Mouse (Mus musculus) midbrain, embryonic 12.5 days (tissue): ENCODE results near the gene Fzd5. TPM values are rescaled to one million over a fixed set of nuclear protein-coding genes. Genes with fewer than 3 reads are reported as not detected.

Experiments used
- ATAC-seq: fragments of 200-750 bp; cut with Nextera tagmentation; 2 replicates; pipeline ENCODE4 v1.8.0; 2017; ENCODE audit warnings: low read depth, moderate TSS enrichment, moderate library complexity; ENCODE audit not compliant: low FRiP score
- H3K27ac ChIP-seq: fragments of 300-500 bp; sonication (generic); replicated peaks from 2 replicates; pipeline ENCODE4 v1.5.1; 2016; ENCODE audit warnings: mild to moderate bottlenecking
- H3K27me3 ChIP-seq: fragments of 300-500 bp; sonication (generic); 2 replicates; pipeline ENCODE4 v1.6.1; 2016; ENCODE audit warnings: mild to moderate bottlenecking
- H3K36me3 ChIP-seq: fragments of 300-500 bp; sonication (generic); 2 replicates; pipeline ENCODE4 v1.6.1; 2016
- H3K4me1 ChIP-seq: fragments of 300-500 bp; sonication (generic); 2 replicates; pipeline ENCODE4 v1.6.1; 2016
- H3K4me2 ChIP-seq: fragments of 300-500 bp; sonication (generic); replicated peaks from 2 replicates; pipeline ENCODE4 v1.6.1; 2016; ENCODE audit warnings: mild to moderate bottlenecking, moderate library complexity
- H3K4me3 ChIP-seq: fragments of 300-500 bp; sonication (generic); 2 replicates; pipeline ENCODE4 v1.5.1; 2016; ENCODE audit warnings: mild to moderate bottlenecking
- H3K9ac ChIP-seq: fragments of 300-500 bp; sonication (generic); replicated peaks from 2 replicates; pipeline ENCODE4 v1.6.1; 2016; ENCODE audit warnings: mild to moderate bottlenecking, moderate library complexity
- H3K9me3 ChIP-seq: fragments of 300-500 bp; sonication (generic); 2 replicates; pipeline ENCODE4 v1.6.1; 2016; ENCODE audit warnings: mild to moderate bottlenecking
- WGBS: fragments of 180-500 bp; shearing (Covaris S2); methylation state at CpG from one replicate; pipeline ENCODE4 v1.1.7; 2016; 5-methylcytosine and 5-hydroxymethylcytosine counted together
- polyA plus RNA-seq: library from polyadenylated mRNA; unstranded; fragments of >200 nt; fragmentation: Nextera tagmentation; extraction: Ambion mirVana; gene quantifications from 2 replicates; pipeline ENCODE4 v1.2.1, GENCODE M21; 2016

Gene Fzd5
- polyA plus RNA-seq, 1 experiment from 2014 or later: 0.36 TPM

DNA sequence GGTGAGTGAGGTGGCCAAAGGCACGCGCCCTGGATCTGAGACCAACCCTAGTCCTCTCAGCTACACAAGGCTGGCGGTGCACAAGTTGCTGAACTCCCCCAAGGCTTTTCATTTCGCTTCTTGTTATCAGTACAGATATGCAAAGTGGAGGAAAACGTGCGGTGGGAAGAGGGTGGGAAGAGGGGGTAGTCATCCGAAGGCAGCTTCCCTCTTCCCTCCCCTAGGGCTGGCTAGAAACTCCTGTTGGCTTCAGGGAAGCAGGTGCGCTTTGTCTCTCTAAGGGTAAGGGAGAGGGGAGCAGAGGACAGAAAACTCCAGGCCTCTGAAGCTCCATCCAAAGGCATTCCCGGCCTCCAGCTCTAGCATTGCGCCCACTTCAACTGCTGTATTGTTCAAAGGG is 5.4 kb downstream of the Fzd5 start:
- no peak overlapping the region for H3K4me3 ChIP-seq
- H3K36me3 ChIP-seq: no peaks in the 10 kb centered on the region
- H3K9ac ChIP-seq: no peak overlapping the region
- WGBS: 40% methylated on average over 10 of the region's 10 CpGs
- H3K27me3 ChIP-seq: peaks cover 58% of the 10 kb centered on the region
- peaks cover 43% of the 10 kb centered on the region for H3K4me1 ChIP-seq
- H3K4me2 ChIP-seq: no peak overlapping the region
- H3K27ac ChIP-seq: no peak overlapping the region
- no peaks in the 10 kb centered on the region for H3K9me3 ChIP-seq
- ATAC-seq: no peak

DNA sequence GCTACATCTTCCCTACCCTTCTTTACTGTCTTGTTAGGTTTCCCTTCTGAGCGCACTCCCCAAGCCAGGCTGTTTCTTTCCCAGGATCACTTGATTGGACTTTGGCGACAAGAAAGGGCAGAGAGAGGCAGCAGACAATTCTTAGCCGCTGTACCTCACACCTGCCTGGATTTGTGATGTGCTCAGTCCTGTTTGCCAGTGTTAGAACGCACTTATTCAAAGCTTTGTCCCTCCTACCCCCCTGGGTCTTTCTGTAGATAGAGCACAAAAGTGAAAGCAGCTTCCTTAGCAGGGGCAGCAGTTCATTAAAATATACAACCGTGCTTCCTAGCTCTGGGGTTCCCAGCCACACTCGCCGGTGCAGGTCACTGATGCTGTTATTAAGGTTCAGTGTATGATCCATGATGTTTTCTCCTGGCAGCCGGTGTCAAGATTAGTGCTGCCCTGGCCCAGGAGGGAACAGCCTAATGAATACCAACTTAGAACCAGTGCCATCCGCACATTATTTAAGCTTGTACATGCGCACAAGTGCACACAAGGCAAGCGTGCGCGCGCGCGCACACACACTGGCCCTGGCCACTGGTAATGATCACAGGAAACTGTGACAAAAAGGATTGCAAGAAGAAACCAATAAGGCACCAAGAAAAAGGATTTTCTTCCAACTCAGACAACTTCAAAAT is 6.1 kb downstream of the Fzd5 start:
- ATAC-seq: no peak
- Histone ChIP-seq H3K36me3 (no peaks in the 10 kb centered on the region), H3K27ac (no peak overlapping the region), H3K4me2 (no peak overlapping the region), H3K9ac (no peak overlapping the region), H3K4me3 (no peak overlapping the region), H3K27me3 (peaks cover 51% of the 10 kb centered on the region), H3K4me1 (peaks cover 36% of the 10 kb centered on the region), H3K9me3 (no peaks in the 10 kb centered on the region)
- WGBS: 68% methylated on average over 16 of the region's 16 CpGs

DNA sequence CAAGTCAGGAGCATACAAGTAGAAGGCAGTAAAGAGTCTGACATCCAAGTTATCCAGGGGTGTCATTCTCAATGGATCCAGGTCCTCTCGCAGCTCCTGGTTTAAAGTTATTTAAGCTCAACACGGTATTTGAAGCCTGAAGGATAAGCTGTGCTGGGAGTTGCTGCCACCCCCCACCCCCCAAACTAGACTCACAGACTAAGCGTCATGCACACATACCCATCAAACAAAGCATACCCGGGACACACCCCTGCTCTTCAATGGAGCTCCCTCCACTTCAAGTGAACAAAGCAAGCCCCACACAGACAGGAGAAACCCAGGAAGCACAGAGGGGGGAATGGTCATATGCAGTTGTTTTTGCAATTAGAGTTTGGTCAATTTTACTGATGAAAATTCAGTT is 7.5 kb downstream of the Fzd5 start:
- no peak overlapping the region for H3K4me3 ChIP-seq
- WGBS: 71% methylated on average over 4 of the region's 4 CpGs
- no peak overlapping the region for H3K27ac ChIP-seq
- no peaks in the 10 kb centered on the region for H3K36me3 ChIP-seq
- no peak overlapping the region for H3K9ac ChIP-seq
- H3K4me2 ChIP-seq: no peak overlapping the region
- peaks cover 23% of the 10 kb centered on the region for H3K4me1 ChIP-seq
- H3K27me3 ChIP-seq: peaks cover 37% of the 10 kb centered on the region
- no peaks in the 10 kb centered on the region for H3K9me3 ChIP-seq
- no peak for ATAC-seq

DNA sequence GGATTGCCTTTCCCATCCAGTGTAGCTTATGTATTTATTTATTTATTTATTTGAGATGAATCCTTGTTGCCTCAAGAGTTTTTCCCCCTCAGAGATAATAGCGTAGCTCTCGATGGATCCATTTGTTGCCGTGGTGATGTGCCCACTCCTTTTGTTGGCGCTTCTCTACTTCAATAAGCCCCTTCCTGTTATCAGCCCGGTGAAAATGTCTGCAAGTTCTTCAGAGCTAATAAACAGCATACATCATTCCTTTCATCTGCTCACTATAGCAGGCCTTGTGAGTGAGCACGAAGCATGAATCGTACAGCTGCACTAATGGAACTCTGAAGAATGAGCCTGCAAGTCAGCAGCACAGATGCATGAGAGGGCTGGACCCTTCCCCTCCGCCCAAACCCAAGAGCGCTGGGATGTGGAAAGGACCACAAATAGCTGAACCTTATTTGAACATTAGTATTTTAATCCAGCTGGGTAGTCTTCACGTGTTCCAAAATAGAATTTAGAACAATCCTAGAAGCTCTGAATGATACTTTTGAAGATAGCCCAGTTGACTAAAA is 16.4 kb downstream of the Fzd5 start:
- Histone ChIP-seq H3K9me3 (no peaks in the 10 kb centered on the region), H3K36me3 (peaks cover 27% of the 10 kb centered on the region), H3K4me2 (no peak overlapping the region), H3K27ac (no peak overlapping the region), H3K9ac (no peak overlapping the region), H3K27me3 (no peaks in the 10 kb centered on the region), H3K4me3 (no peak overlapping the region), H3K4me1 (peaks cover 4% of the 10 kb centered on the region; the same call in 1 of the 2 replicates)
- ATAC-seq: no peak
- WGBS: 64% methylated on average over 10 of the region's 10 CpGs

DNA sequence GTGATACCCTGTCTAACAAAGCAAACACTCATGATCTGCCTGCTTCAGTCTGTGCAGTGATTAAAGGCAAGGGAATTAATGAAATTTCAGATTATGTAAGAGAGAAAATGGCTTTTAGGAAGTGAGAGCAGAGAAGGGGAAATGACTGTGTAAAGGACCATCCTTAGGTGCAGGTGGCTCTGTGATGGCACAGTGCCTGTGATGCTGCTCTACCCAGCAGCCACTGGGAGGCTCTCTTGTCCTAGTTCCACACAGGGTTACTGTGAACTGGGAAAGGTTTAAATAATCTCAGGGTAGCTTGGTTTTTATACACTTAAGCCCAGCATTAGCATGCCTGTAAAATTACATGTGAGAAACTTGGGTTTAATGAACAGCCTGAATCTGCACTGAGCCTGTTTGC is 20.0 kb downstream of the Fzd5 start:
- peaks cover 4% of the 10 kb centered on the region; the same call in 1 of the 2 replicates for H3K4me1 ChIP-seq
- no peak overlapping the region for H3K27ac ChIP-seq
- H3K4me2 ChIP-seq: no peak overlapping the region
- no peak overlapping the region for H3K9ac ChIP-seq
- H3K27me3 ChIP-seq: no peaks in the 10 kb centered on the region
- H3K36me3 ChIP-seq: peaks cover 35% of the 10 kb centered on the region
- ATAC-seq: no peak
- H3K9me3 ChIP-seq: no peaks in the 10 kb centered on the region
- no peak overlapping the region for H3K4me3 ChIP-seq

DNA sequence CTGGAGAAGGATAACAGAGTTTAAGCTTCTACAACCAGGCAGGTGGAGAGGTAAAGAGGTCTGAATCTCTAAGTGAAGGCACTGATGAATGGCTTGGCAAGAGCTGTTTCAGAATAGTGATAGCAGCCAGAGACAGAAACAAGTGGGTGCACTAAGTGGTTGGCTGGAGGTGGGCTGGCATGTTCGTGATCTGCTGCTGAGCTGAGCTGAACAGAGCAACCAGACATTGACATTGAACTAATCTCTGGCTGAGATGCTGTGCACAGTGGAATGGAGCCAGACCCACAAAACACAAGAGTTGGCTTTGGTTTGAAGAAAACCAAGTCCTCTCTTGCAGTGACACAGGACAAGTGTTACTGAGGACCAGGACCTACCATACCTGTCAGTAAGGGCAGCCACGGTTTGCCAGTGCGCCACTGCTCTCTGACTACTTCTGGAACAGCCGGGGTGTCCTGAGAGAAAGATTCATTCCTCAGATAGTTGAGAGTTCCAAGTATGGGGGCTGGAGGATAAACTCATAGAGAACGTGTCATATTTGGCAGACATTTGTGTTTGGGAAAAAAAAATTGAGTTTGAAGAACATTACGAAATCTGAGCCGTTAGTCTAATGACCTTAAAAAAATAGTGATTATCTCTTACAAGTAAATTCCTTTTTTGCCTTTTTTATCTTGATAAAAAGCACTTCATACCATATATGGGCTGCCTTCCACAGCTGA is 20.8 kb downstream of the Fzd5 start:
- H3K27ac ChIP-seq: no peak overlapping the region
- no peak for ATAC-seq
- H3K9ac ChIP-seq: no peak overlapping the region
- H3K9me3 ChIP-seq: no peaks in the 10 kb centered on the region
- H3K4me1 ChIP-seq: peaks cover 4% of the 10 kb centered on the region; the same call in 1 of the 2 replicates
- H3K36me3 ChIP-seq: peaks cover 31% of the 10 kb centered on the region
- no peaks in the 10 kb centered on the region for H3K27me3 ChIP-seq
- 90% methylated on average over 7 of the region's 7 CpGs for WGBS
- no peak overlapping the region for H3K4me3 ChIP-seq
- no peak overlapping the region for H3K4me2 ChIP-seq

DNA sequence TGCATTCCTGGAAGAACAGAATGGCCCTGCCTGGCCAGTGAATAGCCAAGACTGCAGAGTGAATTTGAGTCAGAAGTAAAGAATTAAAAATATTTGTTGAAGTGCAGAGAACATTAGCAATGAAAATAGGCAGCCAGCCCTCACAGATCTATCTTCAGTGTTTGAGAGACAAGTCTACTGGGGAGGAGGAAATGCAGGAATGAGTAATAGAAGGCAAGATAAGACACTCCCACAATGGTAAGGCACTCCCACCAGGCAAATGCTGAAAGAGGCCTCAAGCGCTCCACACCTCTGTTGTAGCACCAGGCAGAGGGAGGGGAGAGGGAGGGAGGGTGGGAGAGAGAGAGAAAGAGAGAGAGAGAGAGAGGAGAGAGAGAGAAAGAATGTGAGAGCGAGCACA is 22.1 kb downstream of the Fzd5 start:
- Histone ChIP-seq H3K27me3 (no peaks in the 10 kb centered on the region), H3K9me3 (no peaks in the 10 kb centered on the region), H3K36me3 (peaks cover 27% of the 10 kb centered on the region), H3K4me1 (no peaks in the 10 kb centered on the region), H3K9ac (no peak overlapping the region), H3K4me2 (no peak overlapping the region), H3K4me3 (no peak overlapping the region), H3K27ac (no peak overlapping the region)
- WGBS: 74% methylated on average over 2 of the region's 2 CpGs
- ATAC-seq: no peak

DNA sequence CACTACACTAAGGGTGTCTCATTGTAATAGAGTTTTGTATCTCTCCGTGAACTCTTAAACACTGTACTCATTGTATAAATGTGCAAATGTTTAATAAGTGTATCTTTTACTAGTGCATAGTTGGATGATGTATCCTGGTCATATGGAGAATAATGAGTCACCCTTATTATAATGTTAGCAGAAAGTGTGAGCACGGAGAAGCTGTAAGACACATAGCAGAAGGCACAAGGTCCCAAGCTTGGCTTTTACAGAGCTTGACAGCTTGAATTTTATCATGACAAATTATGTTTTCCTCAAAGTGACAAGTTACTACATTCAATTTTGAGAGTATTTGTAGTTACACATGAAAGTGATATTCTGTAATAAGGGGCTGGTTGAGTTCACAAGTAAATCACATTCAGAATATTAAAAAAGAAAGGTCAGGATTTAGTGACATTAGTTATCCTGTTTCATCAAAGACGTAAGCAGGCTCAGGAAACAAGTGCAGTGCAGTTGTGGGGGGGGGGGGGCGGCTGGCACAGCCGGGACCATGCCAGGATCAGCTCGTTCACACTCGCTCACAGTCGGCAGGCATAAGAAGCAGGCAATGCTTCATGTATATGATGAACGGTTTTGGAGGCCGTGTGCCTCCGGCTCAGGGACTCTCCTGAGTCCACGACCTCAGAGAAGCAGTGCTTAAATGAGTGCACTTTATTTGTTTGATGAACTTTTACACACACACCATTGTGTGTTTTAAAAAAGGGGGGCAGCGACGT is 25.4 kb downstream of the Fzd5 start:
- Histone ChIP-seq H3K27ac (no peak overlapping the region), H3K9me3 (no peaks in the 10 kb centered on the region), H3K4me3 (no peak overlapping the region), H3K9ac (no peak overlapping the region), H3K4me1 (no peaks in the 10 kb centered on the region), H3K36me3 (peaks cover 23% of the 10 kb centered on the region), H3K4me2 (no peak overlapping the region), H3K27me3 (no peaks in the 10 kb centered on the region)
- WGBS: 88% methylated on average over 14 of the region's 14 CpGs
- ATAC-seq: no peak

DNA sequence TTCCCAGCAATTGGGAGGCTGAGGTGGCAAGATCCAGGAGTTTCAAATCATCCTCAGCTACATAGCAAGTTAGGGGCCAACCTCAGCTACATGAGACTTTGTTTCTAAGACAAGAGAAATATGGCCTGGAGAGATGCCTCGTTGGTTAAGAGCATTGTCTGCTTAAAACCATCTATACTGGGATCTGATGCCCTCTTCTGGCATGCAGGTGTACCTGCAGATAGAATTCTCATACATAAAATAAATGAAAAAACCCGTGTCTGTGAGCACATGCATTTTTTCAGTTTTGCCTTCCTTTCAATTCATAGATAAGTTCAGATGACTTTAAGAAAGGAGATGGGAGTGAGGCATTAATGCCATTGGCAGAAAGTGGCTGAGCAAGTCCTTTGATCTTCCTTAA is 27.7 kb downstream of the Fzd5 start:
- WGBS: 23% methylated on average over 2 of the region's 2 CpGs

DNA sequence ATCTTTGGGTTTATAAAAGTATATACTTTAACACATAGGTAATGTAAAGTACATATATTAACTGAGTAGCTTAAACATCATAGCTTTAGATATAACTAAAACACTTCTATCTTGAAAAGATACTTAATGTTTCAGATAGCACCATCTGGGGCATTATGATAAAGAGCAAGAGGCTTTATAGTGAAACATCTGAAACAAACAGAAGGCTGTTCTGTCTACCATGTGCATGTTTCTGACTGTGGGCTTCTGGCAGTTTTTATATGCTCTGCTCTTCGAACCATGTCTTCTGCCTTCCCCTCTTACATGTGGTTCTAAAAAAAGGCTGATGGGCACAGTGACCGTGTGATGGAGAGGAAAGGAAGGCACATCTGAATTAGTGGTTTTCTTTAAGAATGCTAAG is 30.9 kb downstream of the Fzd5 start:
- Histone ChIP-seq H3K9me3 (no peaks in the 10 kb centered on the region), H3K27ac (no peak overlapping the region), H3K4me2 (no peak overlapping the region), H3K4me1 (no peaks in the 10 kb centered on the region), H3K27me3 (no peaks in the 10 kb centered on the region), H3K36me3 (peaks cover 19% of the 10 kb centered on the region), H3K4me3 (no peak overlapping the region), H3K9ac (no peak overlapping the region)
- 94% methylated on average over 2 of the region's 2 CpGs for WGBS
- no peak for ATAC-seq

More for the DNA sequence above, 27.7 kb downstream of the Fzd5 start:
- ATAC-seq: no peak
- H3K36me3 ChIP-seq: peaks cover 8% of the 10 kb centered on the region
- H3K27me3 ChIP-seq: no peaks in the 10 kb centered on the region
- H3K9me3 ChIP-seq: no peaks in the 10 kb centered on the region
- H3K27ac ChIP-seq: no peak overlapping the region
- no peaks in the 10 kb centered on the region for H3K4me1 ChIP-seq
- no peak overlapping the region for H3K4me3 ChIP-seq
- no peak overlapping the region for H3K9ac ChIP-seq
- no peak overlapping the region for H3K4me2 ChIP-seq

DNA sequence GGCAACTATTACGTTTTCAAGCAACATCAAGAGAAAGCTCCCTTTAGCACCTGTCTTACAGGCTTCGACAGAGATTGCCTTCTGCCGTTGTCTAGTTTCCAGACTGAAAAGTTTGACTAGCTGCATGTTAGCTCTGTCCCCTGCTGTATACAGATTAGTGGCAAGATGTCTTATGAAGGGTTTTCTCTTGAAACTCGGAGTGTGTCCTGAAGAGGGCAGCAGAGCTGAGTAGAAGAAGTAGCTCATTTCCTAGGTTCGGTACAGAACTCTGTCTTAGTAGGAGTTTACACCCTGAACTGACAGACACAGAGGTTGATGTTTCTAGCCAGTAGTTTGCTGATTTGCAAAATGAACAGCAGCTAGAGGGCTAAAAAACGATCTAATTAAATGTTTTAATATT is 32.3 kb downstream of the Fzd5 start:
- no peaks in the 10 kb centered on the region for H3K4me1 ChIP-seq
- no peak for ATAC-seq
- WGBS: 49% methylated on average over 6 of the region's 6 CpGs

DNA sequence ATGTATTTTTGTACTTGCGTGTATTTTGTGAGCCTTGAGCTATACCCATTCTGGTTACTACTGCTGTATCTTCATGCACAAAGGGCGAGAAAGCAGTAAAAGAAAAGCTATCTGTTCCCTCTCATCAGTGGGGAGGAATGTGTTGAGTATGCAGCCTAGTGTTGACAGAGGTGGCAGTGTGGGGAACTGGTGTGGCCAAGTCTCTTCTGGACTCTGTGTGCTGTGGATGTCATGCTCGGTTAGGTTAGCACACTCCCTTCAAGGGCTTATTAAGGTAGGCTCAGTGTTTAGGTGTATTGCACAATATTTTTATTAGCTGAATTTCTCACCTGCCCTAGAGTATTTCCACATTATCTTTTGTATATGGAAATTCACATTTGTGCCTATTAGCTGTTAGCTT is 35.8 kb downstream of the Fzd5 start:
- ATAC-seq: no peak
- Histone ChIP-seq H3K9ac (no peak overlapping the region), H3K4me1 (no peaks in the 10 kb centered on the region), H3K27ac (no peak overlapping the region), H3K4me2 (no peak overlapping the region), H3K36me3 (peaks cover 19% of the 10 kb centered on the region), H3K27me3 (no peaks in the 10 kb centered on the region), H3K4me3 (no peak overlapping the region), H3K9me3 (no peaks in the 10 kb centered on the region)
- 88% methylated on average over 3 of the region's 3 CpGs for WGBS

More for the DNA sequence above, 32.3 kb downstream of the Fzd5 start:
- peaks cover 19% of the 10 kb centered on the region for H3K36me3 ChIP-seq
- no peak overlapping the region for H3K4me2 ChIP-seq
- no peaks in the 10 kb centered on the region for H3K9me3 ChIP-seq
- no peak overlapping the region for H3K27ac ChIP-seq
- H3K27me3 ChIP-seq: no peaks in the 10 kb centered on the region
- no peak overlapping the region for H3K9ac ChIP-seq
- H3K4me3 ChIP-seq: no peak overlapping the region
